Mouse (Mus musculus): Measurements from ENCODE around the gene Sugp1. TPM values are rescaled to one million over a fixed set of nuclear protein-coding genes. Genes with fewer than 3 reads are reported as not detected.

Gene Sugp1
- polyA plus RNA-seq, 1 experiment from 2014 or later: 37.3 TPM

DNA sequence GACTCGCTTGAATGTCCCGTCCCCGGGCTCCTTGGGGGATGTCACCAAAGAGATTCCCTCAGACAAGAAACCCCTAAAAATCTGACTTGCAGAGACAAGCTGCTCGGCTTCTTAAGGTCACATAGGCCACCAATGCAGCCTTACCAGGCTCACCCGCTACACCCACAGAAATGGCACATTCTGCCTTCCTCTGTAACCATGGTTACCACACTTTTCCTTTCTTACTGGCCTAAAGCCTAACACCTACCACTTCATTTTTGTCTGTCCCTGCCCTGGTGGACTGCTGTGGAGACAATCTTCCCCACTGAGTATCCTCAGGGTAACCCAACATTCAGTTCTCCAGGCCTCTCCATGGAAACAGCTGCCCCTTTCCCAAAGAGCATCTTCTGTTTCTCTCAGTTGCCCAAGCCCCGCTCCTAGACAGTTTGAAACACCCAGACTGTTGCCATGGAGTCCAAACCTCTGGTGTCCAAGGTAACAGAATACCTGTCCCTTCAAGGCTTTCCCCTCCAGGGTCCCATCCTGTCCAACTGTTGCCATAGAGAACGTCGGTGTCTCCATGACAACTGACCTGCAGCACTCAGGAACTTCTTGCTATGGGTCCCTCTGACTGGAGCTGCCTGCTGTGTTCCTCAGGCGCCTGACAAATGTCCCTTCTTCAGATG is 46.8 kb downstream of the Sugp1 start:
- Histone ChIP-seq H3K9ac (no peak overlapping the region), H3K36me3 (no peaks in the 10 kb centered on the region), H3K27ac (no peak overlapping the region), H3K4me2 (no peak overlapping the region), H3K9me3 (no peaks in the 10 kb centered on the region), H3K4me1 (peaks cover 9% of the 10 kb centered on the region), H3K27me3 (replicated peaks) (peaks cover 73% of the 10 kb centered on the region), H3K4me3 (replicated peaks) (no peak overlapping the region)
- ATAC-seq (ENCODE audit: insufficient read depth, low FRiP score, low read depth): no peak
- 60% methylated on average over 9 of the region's 9 CpGs for WGBS

DNA sequence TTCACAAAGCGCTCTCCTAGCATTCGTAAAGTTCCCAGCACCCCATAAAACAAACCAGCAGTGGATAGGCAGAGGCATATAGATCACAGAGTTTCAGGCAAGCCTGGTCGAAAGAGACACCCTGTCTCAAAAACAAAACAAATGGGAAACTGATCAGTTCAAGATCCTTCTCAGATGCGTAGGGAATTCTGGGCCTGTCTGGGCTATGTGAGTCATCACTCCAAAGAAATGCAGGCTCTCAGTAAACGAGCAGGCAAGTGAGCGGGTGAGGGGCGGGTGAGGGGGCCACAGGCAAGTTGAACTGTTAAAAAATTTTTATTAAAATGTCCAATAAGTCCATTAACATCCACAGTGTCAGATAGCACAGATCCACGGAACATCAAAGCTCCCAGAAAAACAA is 50.2 kb downstream of the Sugp1 start:
- no peak for ATAC-seq (ENCODE audit: insufficient read depth, low FRiP score, low read depth)
- 54% methylated on average over 8 of the region's 8 CpGs for WGBS
- peaks cover 5% of the 10 kb centered on the region for H3K4me1 ChIP-seq
- H3K27ac ChIP-seq: no peak overlapping the region
- peaks cover 40% of the 10 kb centered on the region for H3K27me3 ChIP-seq (replicated peaks)
- H3K9ac ChIP-seq: no peak overlapping the region
- no peak overlapping the region for H3K4me2 ChIP-seq
- no peaks in the 10 kb centered on the region for H3K36me3 ChIP-seq
- no peak overlapping the region for H3K4me3 ChIP-seq (replicated peaks)
- H3K9me3 ChIP-seq: no peaks in the 10 kb centered on the region

DNA sequence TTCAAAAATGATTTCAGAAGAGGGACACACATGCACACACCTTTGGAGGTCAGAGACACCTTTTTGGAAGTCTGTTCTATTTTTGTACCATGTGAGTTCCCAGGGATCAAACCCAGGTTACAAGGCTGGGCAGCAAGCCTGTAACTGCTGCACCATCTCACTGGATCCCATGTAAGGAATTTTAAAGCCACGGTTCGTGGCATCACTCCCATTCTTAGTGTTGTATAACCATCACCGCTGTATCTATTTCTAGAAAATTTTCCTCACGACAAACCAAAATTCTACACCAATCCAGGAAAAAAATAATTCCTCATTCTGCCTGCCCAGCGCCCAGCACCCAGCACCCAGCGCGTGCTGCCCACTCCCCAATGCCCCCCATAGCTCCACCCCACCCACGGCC is 56.7 kb downstream of the Sugp1 start:
- Histone ChIP-seq H3K4me1 (no peaks in the 10 kb centered on the region), H3K9me3 (no peaks in the 10 kb centered on the region), H3K9ac (no peak overlapping the region), H3K27ac (no peak overlapping the region), H3K36me3 (no peaks in the 10 kb centered on the region), H3K4me2 (no peak overlapping the region), H3K27me3 (replicated peaks) (no peaks in the 10 kb centered on the region), H3K4me3 (replicated peaks) (no peak overlapping the region)
- no peak for ATAC-seq (ENCODE audit: insufficient read depth, low FRiP score, low read depth)
- 74% methylated on average over 8 of the region's 8 CpGs for WGBS

DNA sequence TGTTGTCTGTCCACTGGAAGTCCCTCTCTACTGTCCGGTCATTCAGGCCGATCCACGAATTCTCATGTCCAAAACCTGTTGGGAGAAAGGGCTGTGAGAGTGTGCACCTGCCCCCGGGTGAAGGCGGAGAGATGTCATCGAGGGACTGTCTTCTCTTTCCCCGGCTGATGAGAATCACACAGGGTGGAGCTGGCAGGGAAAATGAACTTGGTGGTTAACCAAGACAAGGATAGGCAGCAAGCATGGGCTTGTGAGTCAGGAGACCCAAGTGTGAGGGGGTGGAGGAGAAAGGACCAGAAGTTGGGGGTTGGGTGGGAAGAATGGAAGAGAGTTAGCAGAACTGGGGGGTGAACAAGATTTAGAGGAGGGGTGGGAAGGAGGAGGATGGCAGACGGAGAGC is 57.6 kb downstream of the Sugp1 start:
- Histone ChIP-seq H3K9me3 (no peaks in the 10 kb centered on the region), H3K4me3 (replicated peaks) (no peak overlapping the region), H3K36me3 (no peaks in the 10 kb centered on the region), H3K27me3 (replicated peaks) (no peaks in the 10 kb centered on the region), H3K27ac (no peak overlapping the region), H3K9ac (no peak overlapping the region), H3K4me1 (no peaks in the 10 kb centered on the region), H3K4me2 (no peak overlapping the region)
- 79% methylated on average over 8 of the region's 8 CpGs for WGBS
- ATAC-seq (ENCODE audit: insufficient read depth, low FRiP score, low read depth): no peak

DNA sequence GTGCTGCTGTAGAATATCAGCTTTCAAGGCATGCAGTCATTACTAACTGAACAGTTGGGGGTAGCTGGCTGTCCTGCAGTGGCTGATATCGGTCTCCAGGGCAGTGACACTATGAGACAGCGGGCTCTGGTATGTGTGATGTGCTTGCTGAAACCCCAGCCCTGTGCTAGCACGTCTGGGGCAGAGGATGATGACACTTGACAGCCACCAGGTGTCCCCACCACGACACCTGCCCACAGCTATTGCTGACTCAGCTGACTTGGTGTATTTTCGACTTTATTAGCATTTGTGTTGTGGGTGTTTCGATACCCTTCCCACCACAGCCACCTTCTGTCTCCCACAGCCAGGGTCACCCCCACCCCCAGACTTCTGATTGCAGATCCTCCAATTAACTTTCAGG is 61.9 kb downstream of the Sugp1 start:
- no peaks in the 10 kb centered on the region for H3K9me3 ChIP-seq
- no peaks in the 10 kb centered on the region for H3K4me1 ChIP-seq
- no peaks in the 10 kb centered on the region for H3K36me3 ChIP-seq
- 14% methylated on average over 6 of the region's 6 CpGs for WGBS
- no peak overlapping the region for H3K4me3 ChIP-seq (replicated peaks)
- H3K4me2 ChIP-seq: no peak overlapping the region
- ATAC-seq (ENCODE audit: insufficient read depth, low FRiP score, low read depth): no peak
- H3K27me3 ChIP-seq (replicated peaks): peaks cover under 1% of the 10 kb centered on the region; the same call in 1 of the 2 replicates
- no peak overlapping the region for H3K27ac ChIP-seq
- H3K9ac ChIP-seq: no peak overlapping the region

DNA sequence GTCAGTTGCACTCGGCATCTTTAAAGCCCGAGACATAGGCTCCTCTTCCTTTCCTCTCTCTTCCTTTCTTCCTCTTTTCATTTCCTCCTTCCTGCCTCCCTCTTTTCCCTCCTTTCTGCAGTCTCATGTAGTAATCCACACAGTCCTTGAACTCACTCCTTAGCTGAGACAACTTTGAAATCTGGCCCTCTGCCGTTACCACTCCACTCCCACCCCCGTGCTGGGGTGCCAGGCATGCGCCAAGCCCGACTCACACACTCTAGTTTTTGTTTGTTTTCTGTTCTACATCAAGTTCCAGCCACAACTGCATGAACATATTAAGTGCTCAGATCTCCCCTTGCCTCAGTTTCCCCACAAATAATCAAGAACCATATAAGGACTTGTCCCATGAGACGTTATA is 62.3 kb downstream of the Sugp1 start:
- Histone ChIP-seq H3K27me3 (replicated peaks) (peaks cover 5% of the 10 kb centered on the region; the same call in 1 of the 2 replicates), H3K9me3 (no peaks in the 10 kb centered on the region), H3K4me2 (no peak overlapping the region), H3K4me1 (no peaks in the 10 kb centered on the region), H3K4me3 (replicated peaks) (no peak overlapping the region), H3K9ac (no peak overlapping the region), H3K36me3 (no peaks in the 10 kb centered on the region), H3K27ac (no peak overlapping the region)
- WGBS: 75% methylated on average over 7 of the region's 7 CpGs
- ATAC-seq (ENCODE audit: insufficient read depth, low FRiP score, low read depth): no peak

DNA sequence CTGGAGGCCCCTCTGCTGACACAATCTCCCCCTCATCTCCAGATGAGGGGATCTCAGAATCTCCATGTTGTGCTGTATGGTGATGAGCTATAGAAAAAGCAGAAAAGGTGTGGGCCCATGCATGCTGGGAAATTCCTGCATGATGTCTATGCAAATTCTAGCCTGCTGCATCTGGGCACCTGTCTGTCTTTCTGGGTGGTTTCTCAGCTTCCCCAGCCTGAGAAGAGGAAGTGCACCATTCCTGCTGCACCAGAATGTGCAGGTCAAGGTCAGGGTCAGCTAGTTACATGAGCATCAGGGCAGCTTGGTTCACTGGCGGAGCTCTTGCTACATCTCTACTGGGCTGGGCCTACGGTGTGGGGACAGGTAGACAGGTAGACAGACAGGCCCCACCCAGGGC is 67.8 kb downstream of the Sugp1 start:
- 80% methylated on average over 2 of the region's 2 CpGs for WGBS
- H3K27ac ChIP-seq: no peak overlapping the region
- ATAC-seq (ENCODE audit: insufficient read depth, low FRiP score, low read depth): no peak
- no peaks in the 10 kb centered on the region for H3K36me3 ChIP-seq
- H3K27me3 ChIP-seq (replicated peaks): peaks cover 58% of the 10 kb centered on the region
- no peak overlapping the region for H3K4me2 ChIP-seq
- H3K4me1 ChIP-seq: no peaks in the 10 kb centered on the region
- H3K9ac ChIP-seq: no peak overlapping the region
- no peaks in the 10 kb centered on the region for H3K9me3 ChIP-seq
- no peak overlapping the region for H3K4me3 ChIP-seq (replicated peaks)

DNA sequence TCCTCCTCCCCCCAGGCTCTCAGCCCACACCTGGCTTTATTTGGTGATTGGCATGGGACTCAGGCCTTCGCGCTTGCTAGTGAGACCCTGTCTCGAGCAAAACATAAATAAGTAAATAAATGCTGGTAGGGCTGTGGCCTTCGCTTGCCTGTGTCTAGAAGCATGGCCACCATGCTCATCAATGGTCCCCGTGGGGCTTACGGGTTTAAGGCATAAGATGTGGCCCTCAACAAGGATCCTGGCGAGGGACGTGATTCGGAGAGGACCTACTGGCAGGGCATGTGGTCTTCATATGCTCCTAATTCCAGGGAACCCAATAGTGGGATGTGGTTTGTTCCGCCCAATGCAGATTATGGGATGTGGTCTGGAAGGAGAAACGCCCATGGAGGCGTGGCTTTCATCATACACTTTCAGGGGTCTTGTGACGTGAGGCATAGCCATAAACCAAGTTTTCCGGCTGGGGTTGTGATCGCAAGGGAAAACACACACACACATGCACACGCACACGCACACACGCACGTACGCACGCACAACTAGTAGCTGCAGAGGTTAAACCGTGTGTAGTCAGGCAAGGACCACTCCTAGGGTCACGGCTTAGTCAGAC is 68.7 kb downstream of the Sugp1 start:
- ATAC-seq (ENCODE audit: insufficient read depth, low FRiP score, low read depth): no peak

DNA sequence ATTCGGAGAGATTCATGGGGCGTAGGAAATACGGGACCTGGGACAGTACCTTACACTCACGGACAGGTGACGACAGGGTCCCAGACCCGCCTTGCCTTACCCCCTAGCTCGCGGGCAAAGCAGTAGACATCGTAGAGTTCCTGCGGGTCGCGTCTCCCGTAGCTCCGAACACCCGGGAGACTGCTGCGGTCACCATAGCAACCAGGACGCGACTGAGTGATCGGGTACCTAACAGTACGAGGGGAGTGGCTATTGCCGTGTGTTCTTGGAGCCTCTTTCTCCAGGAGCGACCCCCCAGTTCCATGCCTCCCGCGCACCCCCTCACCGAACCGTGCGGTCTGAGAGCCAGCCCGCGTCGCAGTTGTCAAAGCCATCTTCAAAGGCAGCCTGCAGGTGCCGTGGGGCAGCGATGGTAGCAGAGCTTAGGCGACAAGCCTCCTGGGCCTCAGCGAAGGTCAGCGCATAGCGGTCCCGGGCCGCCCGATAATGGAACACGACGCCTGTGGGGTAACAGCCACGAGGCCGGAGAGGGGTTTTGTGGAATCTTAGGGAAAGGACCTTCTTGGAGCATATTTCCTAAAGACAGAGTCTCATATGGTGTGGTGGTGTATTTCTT is 69.9 kb downstream of the Sugp1 start:
- no peaks in the 10 kb centered on the region for H3K4me1 ChIP-seq
- peaks cover 70% of the 10 kb centered on the region for H3K27me3 ChIP-seq (replicated peaks)
- 8% methylated on average over 43 of the region's 43 CpGs for WGBS
- H3K9me3 ChIP-seq: no peaks in the 10 kb centered on the region
- no peak overlapping the region for H3K27ac ChIP-seq
- no peak for ATAC-seq (ENCODE audit: insufficient read depth, low FRiP score, low read depth)
- H3K9ac ChIP-seq: no peak overlapping the region
- H3K4me3 ChIP-seq (replicated peaks): no peak overlapping the region
- H3K36me3 ChIP-seq: no peaks in the 10 kb centered on the region
- no peak overlapping the region for H3K4me2 ChIP-seq

More for the DNA sequence above, 68.7 kb downstream of the Sugp1 start:
- Histone ChIP-seq H3K27me3 (replicated peaks) (peaks cover 58% of the 10 kb centered on the region), H3K27ac (no peak overlapping the region), H3K4me2 (no peak overlapping the region), H3K36me3 (no peaks in the 10 kb centered on the region), H3K9ac (no peak overlapping the region), H3K9me3 (no peaks in the 10 kb centered on the region), H3K4me1 (no peaks in the 10 kb centered on the region), H3K4me3 (replicated peaks) (no peak overlapping the region)
- WGBS: 46% methylated on average over 23 of the region's 23 CpGs

DNA sequence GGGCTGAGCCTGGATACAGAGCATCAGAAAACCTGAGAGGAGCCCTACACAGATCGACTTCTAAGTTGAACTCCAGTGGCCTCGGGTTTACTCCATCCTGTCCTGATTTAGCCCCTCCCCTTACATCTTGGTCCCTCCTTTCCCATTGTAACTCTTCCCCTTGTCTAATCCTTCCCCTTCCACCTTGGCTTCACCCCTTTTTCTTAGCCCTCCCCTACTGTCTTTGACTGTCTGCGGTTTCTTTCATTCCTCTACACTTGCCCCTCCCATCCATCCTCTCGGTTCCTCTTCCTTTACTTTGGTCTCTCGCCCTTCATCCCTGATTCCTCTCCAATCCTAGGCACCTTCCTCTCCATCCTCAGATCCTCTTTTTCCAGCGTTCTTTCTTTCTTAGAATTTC is 71.9 kb downstream of the Sugp1 start:
- H3K27ac ChIP-seq: no peak overlapping the region
- H3K4me3 ChIP-seq (replicated peaks): no peak overlapping the region
- 19% methylated on average over 6 of the region's 6 CpGs for WGBS
- H3K4me2 ChIP-seq: no peak overlapping the region
- H3K36me3 ChIP-seq: no peaks in the 10 kb centered on the region
- H3K9me3 ChIP-seq: no peaks in the 10 kb centered on the region
- ATAC-seq (ENCODE audit: insufficient read depth, low FRiP score, low read depth): no peak
- no peaks in the 10 kb centered on the region for H3K4me1 ChIP-seq
- H3K9ac ChIP-seq: no peak overlapping the region
- H3K27me3 ChIP-seq (replicated peaks): peaks cover 89% of the 10 kb centered on the region

DNA sequence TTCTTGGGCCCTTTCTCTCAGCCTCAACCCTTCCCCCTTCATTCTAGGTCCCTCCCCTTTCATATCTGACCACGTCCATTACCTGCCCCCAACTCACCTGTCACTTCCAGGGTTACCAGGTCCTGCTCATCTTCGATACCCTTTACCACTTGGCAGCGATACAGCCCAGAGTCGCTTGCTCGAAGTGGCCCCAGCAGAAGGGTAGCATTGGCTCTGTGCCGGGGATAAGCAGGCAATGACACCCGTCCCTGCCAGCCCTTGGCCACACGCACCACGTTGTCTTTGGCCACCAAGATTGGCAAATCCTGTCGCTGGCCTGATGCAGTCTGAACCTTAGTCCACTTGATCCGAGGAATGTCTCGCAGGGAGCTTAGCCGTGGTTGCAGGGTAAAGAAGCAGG is 72.3 kb downstream of the Sugp1 start:
- Histone ChIP-seq H3K27me3 (replicated peaks) (peaks cover 89% of the 10 kb centered on the region), H3K9me3 (no peaks in the 10 kb centered on the region), H3K4me2 (no peak overlapping the region), H3K9ac (no peak overlapping the region), H3K4me3 (replicated peaks) (no peak overlapping the region), H3K36me3 (no peaks in the 10 kb centered on the region), H3K27ac (no peak overlapping the region), H3K4me1 (no peaks in the 10 kb centered on the region)
- 66% methylated on average over 13 of the region's 13 CpGs for WGBS
- no peak for ATAC-seq (ENCODE audit: insufficient read depth, low FRiP score, low read depth)

DNA sequence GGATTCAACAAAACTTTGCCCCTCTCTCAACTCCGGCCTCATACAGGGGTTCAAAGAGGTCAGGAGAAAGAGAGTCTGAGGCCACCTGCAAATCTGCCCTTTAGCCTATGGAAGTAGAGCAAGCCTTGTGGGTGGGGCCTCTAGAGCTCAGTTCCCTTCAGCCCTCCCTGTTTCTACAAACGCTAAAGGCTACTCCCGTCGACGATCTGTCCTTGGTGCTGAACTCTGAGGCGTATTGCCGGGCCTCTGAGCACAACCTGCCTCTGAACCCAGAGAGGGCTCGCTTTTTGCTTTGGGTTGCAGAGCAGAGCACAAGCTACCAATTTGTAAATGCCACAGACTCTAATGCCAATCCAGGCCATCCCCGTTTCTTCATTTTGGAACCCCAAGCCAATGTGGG is 75.0 kb downstream of the Sugp1 start:
- no peak overlapping the region for H3K27ac ChIP-seq
- no peak overlapping the region for H3K4me3 ChIP-seq (replicated peaks)
- no peak overlapping the region for H3K9ac ChIP-seq
- WGBS: 4% methylated on average over 9 of the region's 9 CpGs
- H3K36me3 ChIP-seq: no peaks in the 10 kb centered on the region
- 0 out of 2 replicates have a peak, but pooled peaks cover 5% of the 10 kb centered on the region for H3K4me1 ChIP-seq
- H3K4me2 ChIP-seq: no peak overlapping the region
- H3K27me3 ChIP-seq (replicated peaks): peaks cover 75% of the 10 kb centered on the region
- H3K9me3 ChIP-seq: no peaks in the 10 kb centered on the region
- no peak for ATAC-seq (ENCODE audit: insufficient read depth, low FRiP score, low read depth)

All from stomach, embryonic 15.5 days (tissue).